Mouse (Mus musculus) liver, adult 2 months (tissue): ENCODE data around the gene Nrxn2.

Experiments used
- CTCF ChIP-seq: fragments of 200-500 bp; IDR thresholded peaks from 2 replicates; pipeline ENCODE4 v1.5.1; 2011; ENCODE audit warnings: low read depth, low read length, control low read depth
- POLR2A ChIP-seq: fragments of 200-500 bp; IDR thresholded peaks from 2 replicates; pipeline ENCODE4 v1.6.1; 2011; ENCODE audit warnings: low read length, control low read depth; ENCODE audit not compliant: insufficient read depth; ENCODE audit errors: extremely low read depth

DNA sequence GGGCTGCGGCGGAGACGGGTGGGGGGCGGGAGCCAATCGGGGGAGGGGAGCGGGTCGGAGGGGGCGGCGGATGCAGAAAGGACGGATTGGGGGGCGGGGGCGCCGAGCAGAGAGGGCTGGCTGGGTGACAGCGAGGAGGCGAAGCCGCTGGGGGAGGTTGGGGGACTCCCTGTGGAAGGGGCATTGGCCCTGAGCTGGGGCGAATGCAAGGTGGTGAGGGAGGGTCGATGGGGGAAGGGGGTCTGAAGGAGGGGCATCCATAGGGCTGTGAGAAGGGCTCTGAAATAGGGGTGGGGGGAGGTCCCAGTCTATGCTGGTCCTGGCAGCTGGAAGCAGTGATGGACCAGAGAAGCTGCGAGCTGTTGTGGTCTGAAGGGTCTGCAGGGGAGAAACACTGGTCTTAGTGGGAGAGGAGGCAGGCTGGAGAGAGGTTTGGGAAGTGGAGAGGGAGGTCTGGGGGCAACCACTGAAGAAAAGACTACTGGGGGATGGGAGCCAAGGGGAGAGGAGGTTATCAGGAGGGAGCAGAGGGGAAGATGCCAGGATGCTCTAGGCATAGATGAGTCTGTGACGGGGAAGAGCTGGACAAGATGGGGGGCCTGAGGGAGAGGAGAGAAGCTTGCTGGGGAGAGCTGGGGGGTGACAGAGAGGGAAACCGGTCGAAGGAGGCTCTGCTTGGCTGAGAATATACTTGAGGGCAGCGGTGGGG is 607 bp downstream of the Nrxn2 start:
- TF ChIP-seq POLR2A (no peak), CTCF (no peak)
